Mouse (Mus musculus) CD4-positive helper T cell, adult 2 months (primary cell): ENCODE results near the gene Slx4.
A peak's percentile ranks its signal among the peaks of the same experiment; 100 is the strongest.
"Not testable (repeated sequence)": the region's sequence is repeated elsewhere in the genome, so short reads cannot be mapped to it uniquely, and the experiment has no call there.

Experiments
- DNase-seq: peaks from one replicate; pipeline ENCODE4 v3.0.0-alpha.2; 2012; ENCODE audit warnings: low read depth, missing footprints, low spot score

Slx4 gene

GRCm38 (mm10) chr16:4012882-4013570, 9.5 kb upstream of the Slx4 start:
- DNase-seq = no peak

- peak; percentile 58 for DNase-seq
These were observed 15.2 kb downstream of the Slx4 start for GRCm38 (mm10) chr16:3988410-3988809.

- no peak for DNase-seq
These were observed 20.3 kb downstream of the Slx4 start for GRCm38 (mm10) chr16:3983146-3983700.

DNA sequence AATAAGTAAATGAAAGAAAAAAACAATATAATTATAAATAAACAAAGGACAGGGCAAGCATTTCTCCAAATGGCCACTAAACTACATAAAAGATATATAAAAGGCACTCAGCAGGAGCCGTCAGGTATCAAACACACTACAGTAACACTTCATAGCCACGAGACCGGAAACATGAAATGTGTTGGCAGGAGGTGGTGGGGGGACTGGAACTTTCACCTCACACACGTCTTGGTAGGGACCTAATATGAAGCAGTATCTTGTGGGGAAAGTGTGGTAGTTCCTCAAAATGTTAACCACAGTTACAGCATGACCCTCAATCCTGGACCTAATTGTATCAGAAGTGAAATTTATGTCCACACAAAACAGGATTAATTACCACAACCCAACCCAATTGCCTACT, 21.4 kb downstream of the Slx4 start:
- peak; percentile 30 for DNase-seq

DNA sequence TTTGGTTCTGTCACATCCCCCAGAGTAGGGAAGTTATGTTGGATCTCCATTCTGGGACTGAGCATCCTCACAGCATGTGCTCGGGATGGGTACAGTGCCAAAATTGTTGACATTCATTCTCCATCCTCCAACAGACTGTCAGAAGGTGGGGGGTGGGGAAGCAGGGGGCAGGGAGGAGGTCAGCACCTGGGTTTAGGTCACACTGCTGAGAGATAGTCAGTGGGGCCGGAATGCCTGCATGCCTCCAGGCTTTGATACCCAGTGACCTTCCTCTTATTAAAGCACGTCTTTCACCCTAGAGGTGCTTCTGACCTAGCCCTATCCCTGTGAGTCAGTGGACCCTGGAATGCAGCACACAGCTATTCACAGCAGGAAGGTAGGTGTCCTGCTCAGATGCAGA, 26.9 kb downstream of the Slx4 start:
- DNase-seq = no peak

DNA sequence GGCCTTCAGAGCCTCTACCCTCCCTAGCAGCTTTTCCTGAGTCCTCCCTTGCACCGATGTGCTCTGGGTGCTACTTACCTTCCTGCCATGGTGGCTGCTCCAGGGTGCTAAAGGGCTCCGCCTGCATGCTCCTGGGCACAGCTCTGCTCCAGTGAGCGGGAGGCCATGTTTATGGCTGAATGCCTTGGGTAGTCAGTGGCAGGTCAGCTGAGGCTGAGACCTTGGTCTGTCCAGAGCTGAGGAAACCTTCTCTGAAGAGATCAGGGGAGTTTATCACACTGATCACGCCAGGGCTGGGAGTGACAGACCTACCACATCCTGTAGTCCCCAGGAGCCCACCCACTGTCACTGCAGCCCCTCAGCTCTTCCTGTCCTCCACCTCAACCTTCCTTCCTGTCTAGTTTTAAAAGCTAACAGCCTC, 27.3 kb downstream of the Slx4 start, which contains the start of gene Nlrc3:
TSS of gene Nlrc3 (minus strand) at position 382 of the 421 bp plus-strand sequence.
- DNase-seq = peak; percentile 71

DNA sequence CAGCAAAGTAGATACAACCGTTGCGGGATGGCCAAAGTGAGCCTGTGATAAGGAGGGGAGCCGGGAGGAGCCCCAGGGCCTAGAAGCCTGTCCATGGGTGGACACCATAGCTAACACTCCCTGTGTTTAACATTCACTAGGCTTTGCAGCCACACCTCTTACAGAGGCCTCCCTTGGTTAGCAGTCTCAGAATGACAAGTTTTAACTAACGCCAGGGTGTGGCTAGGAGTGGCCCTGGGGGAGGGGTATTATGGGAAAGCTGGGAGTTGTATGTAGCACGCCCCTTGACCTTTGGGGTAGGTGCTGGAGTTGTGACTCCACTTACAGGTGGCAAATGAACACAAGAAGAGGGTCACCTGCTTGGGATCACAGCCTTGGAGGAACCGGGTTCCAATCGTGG, 27.9 kb downstream of the Slx4 start:
- peak; percentile 28 for DNase-seq

- not testable (repeated sequence) for DNase-seq
These were observed 29.1 kb downstream of the Slx4 start for GRCm38 (mm10) chr16:3974456-3974855.

GRCm38 (mm10) chr16:3965534-3965933, 38.0 kb downstream of the Slx4 start:
- no peak for DNase-seq

DNA sequence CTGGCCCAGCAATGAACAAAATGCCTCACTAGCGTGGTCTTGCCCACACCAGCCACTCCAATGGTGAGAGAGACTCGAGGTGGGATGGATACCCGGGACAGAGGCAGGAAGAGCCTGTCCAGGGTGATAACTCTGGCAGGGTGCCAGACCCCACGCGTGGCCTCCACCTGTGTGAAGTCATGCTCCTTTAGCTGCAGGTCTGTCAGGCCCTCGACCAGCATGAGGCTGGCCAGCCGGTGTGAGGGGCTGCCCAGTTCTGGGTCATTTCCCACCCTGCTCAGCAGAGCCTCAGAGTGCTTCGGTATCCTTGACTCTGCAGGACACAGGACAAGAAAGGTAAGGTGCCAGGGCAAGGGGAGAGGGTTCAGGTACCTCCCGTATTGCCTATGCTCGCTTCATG, 38.6 kb downstream of the Slx4 start:
- no peak for DNase-seq

- DNase-seq = no peak
These were observed 44.3 kb downstream of the Slx4 start for GRCm38 (mm10) chr16:3959261-3959660.

DNA sequence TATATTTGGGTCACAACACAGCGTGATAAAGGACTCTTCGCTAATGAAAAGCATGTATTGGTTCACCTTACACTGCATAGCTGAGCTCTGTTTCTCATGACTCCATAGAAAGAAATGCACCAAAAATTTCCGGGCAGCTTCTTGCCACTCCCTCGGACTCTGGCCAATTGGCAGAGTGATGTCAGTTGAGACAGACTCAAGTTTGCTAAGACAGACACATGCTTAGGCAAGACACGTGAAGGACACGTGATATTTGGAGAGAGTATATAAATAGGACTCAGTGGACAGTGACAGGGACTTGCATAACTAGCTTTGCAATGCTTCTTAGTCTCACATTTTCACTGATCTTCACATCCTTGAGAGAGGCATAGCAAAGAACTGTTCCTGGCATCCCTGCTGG, 47.2 kb downstream of the Slx4 start:
- DNase-seq = no peak

DNA sequence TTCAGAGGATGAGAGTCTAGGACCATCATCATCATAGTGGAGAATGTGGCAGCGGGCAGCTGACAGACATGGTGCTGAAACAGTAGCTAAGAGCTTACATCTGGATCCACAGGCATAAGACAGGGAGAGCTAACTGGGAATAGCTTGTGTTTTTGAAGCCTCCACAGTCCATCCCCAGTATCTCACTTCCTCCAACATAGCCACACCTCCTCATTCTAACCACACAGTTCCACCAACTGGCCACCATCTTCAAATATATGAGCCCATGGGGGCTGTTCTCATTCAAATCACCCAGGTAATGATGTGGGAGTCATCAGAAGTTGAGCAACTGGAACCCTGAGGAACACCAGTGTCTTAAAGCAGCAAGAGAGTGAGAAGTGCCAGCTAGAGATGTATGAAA, 52.4 kb downstream of the Slx4 start:
- DNase-seq = no peak

- DNase-seq = peak; percentile 21
These were observed 68.9 kb downstream of the Slx4 start for GRCm38 (mm10) chr16:3934701-3935100.

- no peak for DNase-seq
These were observed 69.5 kb downstream of the Slx4 start for GRCm38 (mm10) chr16:3934091-3934490.

GRCm38 (mm10) chr16:3933536-3933935, 70.0 kb downstream of the Slx4 start:
- DNase-seq = peak; percentile 11

DNA sequence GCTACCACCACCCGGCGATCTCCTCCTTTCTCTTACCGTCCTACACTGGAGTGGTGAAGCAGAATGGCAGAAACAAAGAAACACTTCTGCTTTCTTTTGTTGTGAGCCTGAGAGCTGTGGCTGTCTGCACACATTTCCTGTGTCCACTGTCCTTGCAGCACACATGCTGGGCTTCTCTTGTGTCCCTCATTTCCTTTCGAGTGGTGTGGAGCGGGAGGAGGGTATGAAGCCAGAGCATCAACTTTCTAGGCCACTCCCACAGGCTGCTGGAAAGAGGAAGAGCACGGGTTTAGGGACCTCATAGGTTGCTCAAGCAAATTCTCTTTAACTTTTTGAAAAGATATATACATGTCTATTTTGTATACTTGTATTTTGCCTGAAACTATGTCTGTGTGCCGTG, 74.4 kb downstream of the Slx4 start:
- DNase-seq = no peak
